ENCODE assay signal across 21 mouse cellular contexts in the genomic region with DNA sequence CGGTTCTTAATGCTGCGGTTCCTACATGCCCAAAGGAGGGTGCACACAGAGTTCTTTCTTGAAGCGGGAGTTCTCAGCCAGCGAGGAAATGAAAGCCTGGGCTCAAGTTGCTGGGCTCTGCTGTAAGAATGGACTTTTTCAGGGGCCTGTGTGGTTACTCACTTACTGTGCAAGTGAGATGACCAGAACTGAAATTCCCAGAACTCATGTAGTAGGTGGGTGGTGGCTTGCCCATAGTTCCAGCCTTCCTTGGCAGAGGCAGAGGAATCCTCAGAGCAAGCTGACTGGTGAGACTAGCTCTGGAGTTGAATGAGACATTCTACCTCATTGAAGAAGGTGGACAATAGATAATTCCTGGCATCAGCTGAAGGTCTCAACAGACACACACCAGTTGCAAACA. TPM values are rescaled to one million over a fixed set of nuclear protein-coding genes. Genes with fewer than 3 reads are reported as not detected.
DNase-seq lines count a peak whose midpoint lies in the region; TF ChIP-seq lines count a peak whose summit lies in the region.
"Had no signal": no experiment of that assay in that cellular context is flagged by ENCODE, and none has a peak within 500 bp of the region (broad histone marks: within the 10 kb centered on the region; RNA-seq: fewer than 3 reads in every experiment).

No protein-coding gene starts in this region.

- DNase-seq in gastrocnemius, adult 2 months = peak; percentile 18
- no peak for DNase-seq in gastrocnemius, postnatal 25 days
- DNase-seq in Muller cell, postnatal 12 days (ENCODE audit: inconsistent ontology term) = peak; percentile 26
- DNase-seq in fibroblast of lung, adult 2 months (ENCODE audit: low read depth) = peak; percentile 40
- DNase-seq in thymus, postnatal 10 days (ENCODE audit: low spot score in 2 of 2) = no peak
- DNase-seq: adrenal gland, adult 8-10 months; adrenal gland, postnatal 14 days; adrenal gland, postnatal 36 days; B cell, adult 2 months; cerebellum, adult 11-12 months; cerebellum, adult 2 months; cerebellum, adult 9-10 months; cerebellum, postnatal 10 days; cerebellum, postnatal 25 days had no signal

- H3K27ac ChIP-seq in gastrocnemius, adult 2 months = peak overlapping the region; percentile 90
- H3K27ac ChIP-seq: embryonic facial prominence, embryonic 10.5 days; embryonic facial prominence, embryonic 12.5 days; forebrain, embryonic 10.5 days; forebrain, embryonic 12.5 days had no signal

- intact Hi-C loops in gastrocnemius, adult 2 months (cut with DNase I) = no loop called here

- H3K4me3 ChIP-seq in gastrocnemius, adult 2 months = no peak overlapping the region
- H3K4me3 ChIP-seq: embryonic facial prominence, embryonic 10.5 days; embryonic facial prominence, embryonic 12.5 days; forebrain, embryonic 10.5 days; forebrain, embryonic 12.5 days had no signal

- TF ChIP-seq CTCF in gastrocnemius, adult 2 months (IDR thresholded peaks at IDR 0.05) = no peak

RNA-seq across cellular contexts. Expression of a gene that starts 8.9 kb away (rescaled TPM):
- 1 to 10 TPM; 2.4 to 4.9 TPM for total RNA-seq in gastrocnemius, adult 2 months (2021)
- 1 to 10 TPM; 4.1 to 5.3 TPM for total RNA-seq in gastrocnemius, postnatal 25 days (2021)

RNA-seq across cellular contexts. Expression of a gene that starts 16.0 kb away (rescaled TPM):
- total RNA-seq in gastrocnemius, adult 2 months (2021) = 100 to 1,000 TPM; 675 to 914 TPM
- 1,000 to 10,000 TPM in 1 of 2 experiments, 100 to 1,000 TPM in 1; 752 to 1,010 TPM for total RNA-seq in gastrocnemius, postnatal 25 days (2021)

RNA-seq across cellular contexts. Expression of a gene that starts 55.6 kb away (rescaled TPM):
- under 1 TPM in 1 of 2 experiments, not detected in 1; 0.20 TPM for total RNA-seq in gastrocnemius, adult 2 months (2021)
- total RNA-seq in gastrocnemius, postnatal 25 days (2021) = not detected
- total RNA-seq: adrenal gland, adult 18-20 months; CH12.LX; G1E had no signal

Comparison
In these comparisons a context has a peak if more than half of its experiments do, and no peak if none do; other contexts are left out.
1. DNase-seq: peak in gastrocnemius, adult 2 months (single experiment), Muller cell, postnatal 12 days (single experiment) and fibroblast of lung, adult 2 months (single experiment); none in gastrocnemius, postnatal 25 days (single experiment) and thymus, postnatal 10 days (0 of 2).